In the genomic region with DNA sequence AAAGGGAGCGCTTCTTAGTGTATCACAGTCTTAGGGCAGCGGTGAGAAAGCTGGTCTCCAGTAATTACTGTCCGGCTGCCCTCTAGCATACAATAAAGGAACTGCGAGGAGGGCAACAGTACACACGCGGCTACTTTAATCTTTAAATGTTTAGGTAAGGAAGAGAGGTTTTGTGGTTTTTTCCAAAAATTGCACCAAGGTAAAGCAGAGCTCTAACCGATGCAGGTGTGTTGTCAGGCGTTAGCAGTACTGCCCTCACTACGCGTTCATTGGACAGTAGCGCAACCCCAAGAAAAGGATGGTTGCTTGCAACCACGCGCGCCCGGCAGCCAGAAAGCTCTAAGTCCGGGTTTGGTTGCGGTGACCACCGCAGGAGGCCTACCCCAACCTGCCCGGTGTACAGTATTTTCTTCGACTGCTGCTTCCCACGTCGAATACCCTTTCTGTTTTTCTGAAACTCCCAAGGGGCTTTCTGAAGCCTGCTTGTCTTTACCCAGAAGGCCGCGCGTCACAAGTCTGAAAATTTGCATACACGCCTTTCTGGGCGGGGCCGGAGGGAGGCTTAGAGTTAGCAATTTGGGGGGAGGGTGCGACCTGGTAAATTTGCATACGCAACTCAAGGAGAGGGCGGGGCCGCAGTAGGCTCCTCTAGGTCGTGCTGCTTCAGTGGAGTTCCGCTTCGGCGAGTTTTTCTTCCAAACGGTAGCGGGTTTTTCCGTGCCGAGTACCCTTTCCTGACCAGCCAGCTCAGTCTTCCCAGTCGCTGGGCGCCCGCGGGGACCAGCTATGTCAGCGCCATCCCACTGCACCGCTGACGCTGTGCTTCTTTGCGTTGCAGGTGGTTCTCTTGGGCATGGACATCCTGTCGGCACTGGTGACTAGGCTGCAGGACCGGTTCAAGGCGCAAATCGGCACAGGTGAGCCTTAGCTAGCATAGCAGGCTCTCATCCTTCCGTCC, we compare ENCODE assay signal across 8 mouse cellular contexts.
DNase-seq lines count a peak whose midpoint lies in the region; ATAC-seq lines count a peak whose summit lies in the region.

No protein-coding gene starts in this region.

- H3K27me3 ChIP-seq in heart, embryonic 10.5 days (ENCODE audit: insufficient read depth, poor library complexity, severe bottlenecking) = no peaks in the 10 kb centered on the region
- H3K27me3 ChIP-seq in kidney, embryonic 15.5 days = no peaks in the 10 kb centered on the region

- ATAC-seq in erythroblast, adult 5-6 weeks (replicated peaks; ENCODE audit: low FRiP score, poor library complexity, severe bottlenecking) = peak; percentile 87
- peak; percentile 96 for ATAC-seq in kidney, embryonic 15.5 days (replicated peaks; ENCODE audit: low FRiP score)
- peak; percentile 80 for ATAC-seq in monocyte, adult 5-6 weeks (replicated peaks; ENCODE audit: insufficient number of reproducible peaks, low FRiP score, low TSS enrichment, poor library complexity, severe bottlenecking)

- peaks cover 32% of the 10 kb centered on the region for H3K36me3 ChIP-seq in heart, embryonic 10.5 days
- H3K36me3 ChIP-seq in kidney, embryonic 15.5 days = peaks cover 39% of the 10 kb centered on the region

- no peaks in the 10 kb centered on the region for H3K9me3 ChIP-seq in heart, embryonic 10.5 days
- no peaks in the 10 kb centered on the region for H3K9me3 ChIP-seq in kidney, embryonic 15.5 days (replicated peaks)

- H3K4me3 ChIP-seq in heart, embryonic 10.5 days = peak overlapping the region; percentile 69
- H3K4me3 ChIP-seq in kidney, embryonic 15.5 days (replicated peaks) = peak overlapping the region; percentile 54

- peak overlapping the region; percentile 72 for H3K4me2 ChIP-seq in kidney, embryonic 15.5 days

- H3K27ac ChIP-seq in heart, embryonic 10.5 days = peak overlapping the region; percentile 96
- H3K27ac ChIP-seq in kidney, embryonic 15.5 days = peak overlapping the region; percentile 100

- H3K9ac ChIP-seq in kidney, embryonic 15.5 days = peak overlapping the region; percentile 44

- peak; percentile 99 for DNase-seq in A20 (ENCODE audit: low read depth, low spot score)
- DNase-seq in brain, adult 2 months (ENCODE audit: low read depth, low spot score) = peak; percentile 98
- DNase-seq in heart, embryonic 10.5 days (ENCODE audit: low spot score) = peak; percentile 96
- peak; percentile 95 for DNase-seq in liver
- DNase-seq in spleen, postnatal 4 days (ENCODE audit: low spot score in 2 of 2) = peak; percentile 93 to 94

- WGBS in heart, embryonic 10.5 days = under 1% methylated on average over 53 of the region's 53 CpGs
- 1% methylated on average over 53 of the region's 53 CpGs for WGBS in kidney, embryonic 15.5 days

- H3K4me1 ChIP-seq in heart, embryonic 10.5 days = peaks cover 35% of the 10 kb centered on the region
- H3K4me1 ChIP-seq in kidney, embryonic 15.5 days = peaks cover 40% of the 10 kb centered on the region

Comparison
In these comparisons a context has a peak if more than half of its experiments do, and no peak if none do; other contexts are left out.
1. Peak in every context shown above with its lines: DNase-seq, ATAC-seq, H3K4me3 ChIP-seq and H3K27ac ChIP-seq.